Mouse (Mus musculus): Measurements from ENCODE around the gene Atad1.
"Not testable (repeated sequence)": the region's sequence is repeated elsewhere in the genome, so short reads cannot be mapped to it uniquely, and the experiment has no call there.

Gene Atad1

GRCm38 (mm10) chr19:32749425-32749824, 9.8 kb upstream of the Atad1 start:
- DNase-seq (ENCODE audit: low spot score), result peak; percentile 64

GRCm38 (mm10) chr19:32740641-32741345, 1.2 kb upstream of the Atad1 start:
- DNase-seq (ENCODE audit: low spot score), result no peak

- DNase-seq (ENCODE audit: low spot score), result no peak
Measured at GRCm38 (mm10) chr19:32737844-32738243, 1.7 kb downstream of the Atad1 start.

GRCm38 (mm10) chr19:32732922-32733321, 6.7 kb downstream of the Atad1 start:
- DNase-seq (ENCODE audit: low spot score), result no peak

- DNase-seq (ENCODE audit: low spot score), result no peak
Measured at GRCm38 (mm10) chr19:32729785-32730184, 9.8 kb downstream of the Atad1 start.

GRCm38 (mm10) chr19:32726451-32727325, 12.9 kb downstream of the Atad1 start:
- no peak for DNase-seq (ENCODE audit: low spot score)

GRCm38 (mm10) chr19:32723817-32724216, 15.8 kb downstream of the Atad1 start:
- no peak for DNase-seq (ENCODE audit: low spot score)

- no peak for DNase-seq (ENCODE audit: low spot score)
Measured at GRCm38 (mm10) chr19:32720319-32720718, 19.3 kb downstream of the Atad1 start.

GRCm38 (mm10) chr19:32717590-32717989, 22.0 kb downstream of the Atad1 start:
- no peak for DNase-seq (ENCODE audit: low spot score)

- DNase-seq (ENCODE audit: low spot score), result no peak
Measured at GRCm38 (mm10) chr19:32715681-32716080, 23.9 kb downstream of the Atad1 start.

- peak; percentile 80 for DNase-seq (ENCODE audit: low spot score)
Measured at GRCm38 (mm10) chr19:32715201-32715600, 24.4 kb downstream of the Atad1 start.

GRCm38 (mm10) chr19:32713471-32713870, 26.1 kb downstream of the Atad1 start:
- DNase-seq (ENCODE audit: low spot score), result no peak

GRCm38 (mm10) chr19:32712588-32713042, 27.0 kb downstream of the Atad1 start:
- DNase-seq (ENCODE audit: low spot score), result peak; percentile 79

- peak; percentile 96 for DNase-seq (ENCODE audit: low spot score)
Measured at GRCm38 (mm10) chr19:32711761-32712541, 27.6 kb downstream of the Atad1 start.

GRCm38 (mm10) chr19:32710288-32710687, 29.3 kb downstream of the Atad1 start:
- no peak for DNase-seq (ENCODE audit: low spot score)

- DNase-seq (ENCODE audit: low spot score), result no peak
Measured at GRCm38 (mm10) chr19:32708996-32709395, 30.6 kb downstream of the Atad1 start.

- no peak for DNase-seq (ENCODE audit: low spot score)
Measured at GRCm38 (mm10) chr19:32702191-32702590, 37.4 kb downstream of the Atad1 start.

- DNase-seq (ENCODE audit: low spot score), result no peak
Measured at GRCm38 (mm10) chr19:32696674-32697073, 42.9 kb downstream of the Atad1 start.

- DNase-seq (ENCODE audit: low spot score), result no peak
Measured at GRCm38 (mm10) chr19:32689724-32690123, 49.9 kb downstream of the Atad1 start.

- DNase-seq (ENCODE audit: low spot score), result not testable (repeated sequence)
Measured at GRCm38 (mm10) chr19:32688227-32688626, 51.4 kb downstream of the Atad1 start.

- no peak for DNase-seq (ENCODE audit: low spot score)
Measured at GRCm38 (mm10) chr19:32687721-32688120, 51.9 kb downstream of the Atad1 start.

GRCm38 (mm10) chr19:32683081-32683480, 56.5 kb downstream of the Atad1 start:
- DNase-seq (ENCODE audit: low spot score), result no peak

Data from testis, postnatal 10 days (tissue).